Mouse (Mus musculus) heart, postnatal 0 days (tissue): ENCODE results near the gene Xpo1.

Experiments used
- CTCF ChIP-seq: IDR thresholded peaks from 2 replicates; pipeline ENCODE4 v1.5.1; 2016; ENCODE audit warnings: antibody characterized with exemption, control low read depth, low read depth
- EP300 ChIP-seq: IDR thresholded peaks from 2 replicates; pipeline ENCODE4 v1.6.1; 2016; ENCODE audit warnings: antibody characterized with exemption, low read depth

DNA sequence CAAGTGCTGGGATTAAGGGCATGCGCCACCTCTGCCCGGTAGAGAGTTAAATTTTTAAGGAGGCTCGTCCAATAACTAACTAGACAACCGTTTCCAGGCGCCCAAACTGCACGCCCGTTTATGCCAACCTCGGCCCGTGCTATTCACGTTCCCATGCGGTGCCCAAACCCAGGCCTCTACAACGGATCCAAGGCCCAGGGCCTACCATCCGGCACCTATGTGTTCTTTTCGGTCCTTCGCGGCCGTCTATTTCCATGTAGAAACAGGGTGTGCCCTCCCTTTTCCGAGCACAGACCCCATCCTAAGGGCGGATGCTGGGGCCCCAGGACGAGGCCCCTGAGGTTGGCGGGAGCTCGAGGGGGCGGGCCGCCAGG lies 801 bp upstream of the Xpo1 start:
- no peak for TF ChIP-seq CTCF
- TF ChIP-seq EP300: no peak
